In genomic region chr7:45458748-45459563, GRCm38 (mm10) we compare ENCODE assay signal across 8 mouse cellular contexts. TPM values are rescaled to one million over a fixed set of nuclear protein-coding genes. Genes with fewer than 3 reads are reported as not detected.
A peak's percentile ranks its signal among the peaks of the same experiment; 100 is the strongest.
DNase-seq lines count a peak whose midpoint lies in the region; ATAC-seq and TF ChIP-seq lines count a peak whose summit lies in the region.

No protein-coding gene starts in this region.

- intact Hi-C loops in left cerebral cortex, adult 2 months (cut with DNase I), result no loop called here

- peak overlapping the region; percentile 95 for H3K9ac ChIP-seq in hindbrain, embryonic 13.5 days

- peaks cover 60% of the 10 kb centered on the region for H3K36me3 ChIP-seq in hindbrain, embryonic 13.5 days

- H3K27me3 ChIP-seq in hindbrain, embryonic 13.5 days, result no peaks in the 10 kb centered on the region

- no peak for TF ChIP-seq CTCF in left cerebral cortex, adult 2 months (IDR thresholded peaks at IDR 0.05)

- under 1% methylated on average over 41 of the region's 43 CpGs for WGBS in hindbrain, embryonic 13.5 days

- H3K9me3 ChIP-seq in hindbrain, embryonic 13.5 days, result no peaks in the 10 kb centered on the region

- ATAC-seq in frontal cortex, adult (ENCODE audit: low TSS enrichment), result peak; percentile 43
- ATAC-seq in hindbrain, embryonic 13.5 days (ENCODE audit: low FRiP score), result peak; percentile 77

- peak; percentile 91 for DNase-seq in Muller cell, postnatal 12 days (ENCODE audit: inconsistent ontology term)
- DNase-seq in cerebellum, adult 9-10 months, result peak; percentile 82
- DNase-seq in left cerebral cortex, adult 2 months (ENCODE audit: extremely low spot score in 1 of 2, low spot score in 2 of 2), result peak; percentile 67 to 70
- peak; percentile 86 to 87 for DNase-seq in lung, postnatal 4 days
- peak; percentile 72 for DNase-seq in retina, postnatal 7 days (ENCODE audit: low read depth, low spot score)
- peak; percentile 95 for DNase-seq in thymus, postnatal 4 days

- peak overlapping the region; percentile 86 for H3K4me3 ChIP-seq in hindbrain, embryonic 13.5 days
- peak overlapping the region; percentile 88 for H3K4me3 ChIP-seq in left cerebral cortex, adult 2 months

- peaks cover 40% of the 10 kb centered on the region for H3K4me1 ChIP-seq in hindbrain, embryonic 13.5 days (replicated peaks)

- H3K4me2 ChIP-seq in hindbrain, embryonic 13.5 days, result peak overlapping the region; percentile 98

- H3K27ac ChIP-seq in hindbrain, embryonic 13.5 days, result peak overlapping the region; percentile 97
- H3K27ac ChIP-seq in left cerebral cortex, adult 2 months, result peak overlapping the region; percentile 95

RNA-seq across cellular contexts. Expression of gene Ftl1, which starts 0.7 kb away (rescaled TPM):
- polyA plus RNA-seq in hindbrain, embryonic 13.5 days (2015; fragmentation: Nextera tagmentation; extraction: Ambion mirVana), result 7,019 and 7,066 TPM in 2 replicates
- total RNA-seq in left cerebral cortex, adult 2 months (2021), result 100 to 1,000 TPM; 200 to 208 TPM

RNA-seq across cellular contexts. Expression of gene Bax, which starts 7.7 kb away (rescaled TPM):
- polyA plus RNA-seq in hindbrain, embryonic 13.5 days (2015; fragmentation: Nextera tagmentation; extraction: Ambion mirVana), result 253 and 271 TPM in 2 replicates
- total RNA-seq in left cerebral cortex, adult 2 months (2021), result 10 to 100 TPM; 66.9 to 67.4 TPM

RNA-seq across cellular contexts. Expression of gene Ruvbl2, which starts 21.1 kb away (rescaled TPM):
- 99.9 and 110 TPM in 2 replicates for polyA plus RNA-seq in hindbrain, embryonic 13.5 days (2015; fragmentation: Nextera tagmentation; extraction: Ambion mirVana)
- total RNA-seq in left cerebral cortex, adult 2 months (2021), result 10 to 100 TPM; 34.4 to 39.9 TPM

RNA-seq across cellular contexts. Expression of gene Tulp2, which starts 22.7 kb away (rescaled TPM):
- polyA plus RNA-seq in hindbrain, embryonic 13.5 days (2015; fragmentation: Nextera tagmentation; extraction: Ambion mirVana), result 0.13 and 0.22 TPM in 2 replicates
- total RNA-seq in left cerebral cortex, adult 2 months (2021), result under 1 TPM in 1 of 2 experiments, not detected in 1; 0.30 TPM

RNA-seq across cellular contexts. Expression of gene Gys1, which starts 24.3 kb away (rescaled TPM):
- polyA plus RNA-seq in hindbrain, embryonic 13.5 days (2015; fragmentation: Nextera tagmentation; extraction: Ambion mirVana), result 21.9 and 23.2 TPM in 2 replicates
- total RNA-seq in left cerebral cortex, adult 2 months (2021), result 10 to 100 TPM; 18.2 to 19.2 TPM

Comparison
In these comparisons a context has a peak if more than half of its experiments do, and no peak if none do; other contexts are left out.
1. Peak in every context shown above with its lines: DNase-seq, ATAC-seq, H3K4me3 ChIP-seq and H3K27ac ChIP-seq.